Mouse (Mus musculus) CH12.LX (cell line): Measurements from ENCODE around the gene RPS10-NUDT3.

Experiments used
- BHLHE40 ChIP-seq: IDR thresholded peaks from 2 replicates; pipeline ENCODE4 v1.6.1; 2011; ENCODE audit warnings: mild to moderate bottlenecking, low read depth, low read length, improper control_type of control experiment
- CTCF ChIP-seq, 2 experiments: IDR thresholded peaks in 1 of 2; conservative IDR thresholded peaks in 1 of 2; 2 replicates each; pipeline ENCODE4 v1.5.1; 2011 to 2012; ENCODE audit warnings: low read depth in 2 of 2, low read length in 2 of 2, improper control_type of control experiment in 1 of 2, inconsistent platforms in 1 of 2, mild to moderate bottlenecking in 1 of 2, moderate library complexity in 1 of 2
- E2F4 ChIP-seq: IDR thresholded peaks from 2 replicates; pipeline ENCODE4 v1.6.1; 2011; ENCODE audit warnings: low read depth, low read length, improper control_type of control experiment; ENCODE audit not compliant: insufficient replicate concordance
- ELF1 ChIP-seq: IDR thresholded peaks from 2 replicates; pipeline ENCODE4 v1.6.1; 2014; ENCODE audit warnings: low read depth, mild to moderate bottlenecking, inconsistent platforms, low read length, improper control_type of control experiment
- EP300 ChIP-seq: IDR thresholded peaks from 2 replicates; pipeline ENCODE4 v1.6.1; 2011; ENCODE audit warnings: low read length, improper control_type of control experiment
- KAT2A ChIP-seq: IDR thresholded peaks from 2 replicates; pipeline ENCODE4 v1.6.1; 2012; ENCODE audit warnings: low read length, improper control_type of control experiment, inconsistent platforms; ENCODE audit not compliant: insufficient replicate concordance
- MYC ChIP-seq: IDR thresholded peaks from 2 replicates; pipeline ENCODE4 v1.6.1; 2011; ENCODE audit warnings: low read depth, mild to moderate bottlenecking, improper control_type of control experiment, low read length
- POLR2A ChIP-seq: IDR thresholded peaks from 2 replicates; pipeline ENCODE4 v1.6.1; 2011; ENCODE audit warnings: low read depth, mild to moderate bottlenecking, improper control_type of control experiment, low read length
- POLR2AphosphoS2 ChIP-seq: IDR thresholded peaks from 2 replicates; pipeline ENCODE4 v1.6.1; 2011; ENCODE audit warnings: low read depth, low read length, improper control_type of control experiment
- TCF12 ChIP-seq: IDR thresholded peaks from 2 replicates; pipeline ENCODE4 v1.6.1; 2014; ENCODE audit warnings: low read depth, mild to moderate bottlenecking, inconsistent platforms, low read length, improper control_type of control experiment
- USF1 ChIP-seq: IDR thresholded peaks from 2 replicates; pipeline ENCODE4 v1.6.1; 2014; ENCODE audit warnings: low read depth, mild to moderate bottlenecking, inconsistent platforms, low read length, improper control_type of control experiment
- ZNF384 ChIP-seq: IDR thresholded peaks from 2 replicates; pipeline ENCODE4 v1.6.1; 2012; ENCODE audit warnings: low read depth, low read length, improper control_type of control experiment, inconsistent platforms

- TF ChIP-seq POLR2AphosphoS2 (peak; percentile 94), TCF12 (0 out of 2 replicates have a peak, but pooled peaks have one; percentile 22), BHLHE40 (0 out of 2 replicates have a peak, but pooled peaks have one; percentile 21), CTCF (conservative IDR thresholded peaks at IDR 0.05 in 1 of 2, IDR thresholded peaks at IDR 0.05 in 1 of 2; ENCODE audit: low read depth in 2 of 2, low read length in 2 of 2) (peak in 1 of 2 experiments; percentile 38; a peak in 2 of 4 replicates), KAT2A (0 out of 2 replicates have a peak, but pooled peaks have one; percentile 10), EP300 (no peak), USF1 (no peak), ZNF384 (no peak), ELF1 (peak; percentile 13; the same call in 1 of the 2 replicates), MYC (0 out of 2 replicates have a peak, but pooled peaks have one; percentile 36), E2F4 (no peak), POLR2A (no peak; the same call in none of the 2 replicates)
These were observed 70.4 kb downstream of the RPS10-NUDT3 start for GRCm38 (mm10) chr17:27564391-27565162.
